Mouse (Mus musculus) bone marrow macrophage, adult 2 months (primary cell): ENCODE data around the gene Gm47841.

Experiments used
- CTCF ChIP-seq: IDR thresholded peaks from 2 replicates; pipeline ENCODE4 v1.5.1; 2012; ENCODE audit warnings: low read depth, mild to moderate bottlenecking, low read length, moderate library complexity
- POLR2A ChIP-seq: IDR thresholded peaks from 2 replicates; pipeline ENCODE4 v1.6.1; 2012; ENCODE audit warnings: mild to moderate bottlenecking, low read depth, low read length, borderline replicate concordance

GRCm38 (mm10) chr15:101068671-101069070, 21.5 kb upstream of the Gm47841 start:
- TF ChIP-seq POLR2A (no peak), CTCF (no peak)
